Mouse (Mus musculus): ENCODE results near the gene Zfp746.

DNA sequence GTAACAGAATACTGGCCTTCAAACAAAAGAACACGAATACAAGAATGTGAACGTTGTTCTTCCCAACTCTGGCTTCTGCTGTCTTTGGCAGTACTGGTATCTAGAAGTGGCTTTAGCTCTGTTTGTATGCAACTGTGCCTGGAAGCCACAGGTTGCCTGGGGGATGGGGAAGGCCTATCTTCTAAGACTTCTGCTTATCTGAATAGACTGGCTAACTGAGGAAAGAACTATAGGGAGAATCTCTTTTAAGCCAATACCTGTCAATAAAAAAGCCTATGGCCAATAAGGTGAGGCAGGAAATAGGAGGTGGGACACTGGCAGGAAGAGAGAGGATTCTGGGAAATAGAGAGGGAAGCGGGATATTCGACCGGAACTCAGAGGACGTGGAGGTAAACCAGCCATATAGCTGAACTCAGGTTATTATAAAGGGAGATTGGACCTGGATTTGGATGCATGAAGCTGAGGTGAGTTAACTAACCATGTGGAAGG lies 20.8 kb downstream of the Zfp746 start:
- TF ChIP-seq CTCF (IDR thresholded peaks at IDR 0.05; ENCODE audit: control insufficient read depth, insufficient read depth, insufficient replicate concordance, low read depth, low read length) (no peak), POLR2A (IDR thresholded peaks at IDR 0.05; ENCODE audit: control insufficient read depth, low read depth, low read length) (no peak)
